Mouse (Mus musculus) ZHBTc4 (cell line): Measurements from ENCODE around the gene Kif1a.
A peak's percentile ranks its signal among the peaks of the same experiment; 100 is the strongest.

ENCODE experiments used
- DNase-seq: peaks from one replicate; pipeline ENCODE4 v3.0.0-alpha.2; 2011; ENCODE audit warnings: low read depth, low spot score

The Kif1a gene

DNA sequence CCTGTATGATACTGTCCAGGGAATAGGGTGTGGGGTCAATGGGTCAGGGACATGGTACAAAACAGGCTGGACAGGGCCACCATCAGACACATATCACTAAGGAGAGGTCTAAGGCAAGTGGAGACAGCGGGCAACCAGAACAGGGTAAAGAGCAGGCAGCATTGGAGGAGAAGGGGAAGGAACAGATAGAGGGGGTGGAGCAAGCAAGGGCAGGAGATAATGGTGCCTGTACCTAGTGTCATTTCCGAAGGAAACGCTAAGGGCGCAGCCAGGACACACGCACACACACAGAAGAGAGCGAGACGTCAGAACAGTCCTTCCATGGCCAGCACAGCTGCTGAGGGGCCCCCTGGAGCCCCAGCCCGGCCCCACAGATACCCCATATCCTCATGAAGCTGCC is 75.2 kb downstream of the Kif1a start:
- no peak for DNase-seq

- no peak for DNase-seq
These were observed 81.1 kb downstream of the Kif1a start for GRCm38 (mm10) chr1:93020602-93021001.

GRCm38 (mm10) chr1:93018716-93019115 is 83.0 kb downstream of the Kif1a start:
- DNase-seq = no peak

- no peak for DNase-seq
These were observed 86.6 kb downstream of the Kif1a start for GRCm38 (mm10) chr1:93015136-93015535.

- DNase-seq = peak; percentile 75
These were observed 87.3 kb downstream of the Kif1a start for GRCm38 (mm10) chr1:93014460-93014859.

DNA sequence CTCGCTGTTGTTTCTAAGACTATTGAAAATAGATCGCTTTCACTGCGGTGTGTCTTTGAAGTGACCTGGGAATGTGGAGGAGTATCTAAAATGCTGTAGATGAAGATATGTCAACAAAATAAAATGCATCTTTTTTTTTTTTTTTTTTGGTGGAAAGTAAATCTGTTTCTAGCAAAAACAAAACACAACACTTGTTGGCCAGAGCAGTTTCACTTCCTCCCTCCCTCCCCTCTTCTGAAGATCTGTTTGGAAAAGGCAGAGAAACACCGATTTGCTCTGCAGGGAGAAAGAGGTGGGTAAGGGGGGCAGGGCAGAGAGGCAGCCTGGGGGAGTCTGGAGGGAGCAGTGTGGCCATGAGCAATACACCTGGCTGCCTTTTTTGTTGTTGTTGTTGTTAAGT is 88.4 kb downstream of the Kif1a start:
- no peak for DNase-seq

DNA sequence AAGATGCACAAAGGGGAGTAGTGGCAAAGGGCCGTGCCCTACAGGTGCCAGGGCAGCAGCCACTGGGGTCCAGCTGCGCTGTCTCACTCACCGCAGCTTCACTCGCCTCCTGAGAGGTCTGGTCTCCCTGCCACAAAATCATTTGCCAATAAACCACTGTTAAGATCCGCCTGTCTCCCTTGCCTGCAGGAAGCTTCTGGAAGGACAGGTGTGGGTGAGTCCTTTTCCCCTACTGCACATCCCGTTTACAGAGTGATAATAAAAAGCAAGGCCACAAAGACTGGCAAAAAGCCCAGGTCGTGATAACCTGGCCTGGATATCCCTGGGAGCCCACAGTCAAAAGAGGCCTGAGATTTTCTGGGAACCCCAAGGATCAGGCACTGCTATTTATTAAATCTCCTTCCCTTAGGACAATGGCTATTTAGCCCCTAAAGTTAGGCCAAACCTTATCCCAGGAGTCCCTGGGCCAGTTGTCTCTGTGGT is 89.6 kb downstream of the Kif1a start:
- DNase-seq = no peak

DNA sequence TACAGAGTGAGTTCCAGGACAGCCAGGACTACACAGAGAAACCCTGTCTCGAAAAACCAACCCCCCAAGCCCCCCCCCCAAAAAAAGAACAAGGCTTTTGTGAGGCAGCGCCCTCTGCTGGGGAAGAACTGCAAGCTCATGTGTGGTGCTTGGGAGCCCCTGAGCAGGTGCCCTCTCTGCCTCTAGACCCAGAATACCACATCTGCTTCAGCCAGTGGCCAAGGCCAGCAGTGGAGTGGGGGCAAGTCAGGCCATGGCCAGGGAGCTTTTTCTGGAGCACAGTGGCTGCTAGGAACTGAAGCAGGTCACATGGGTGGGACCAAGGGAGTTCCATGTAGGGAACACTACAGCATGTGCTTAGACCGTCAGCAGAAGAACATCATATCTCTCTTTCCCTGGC is 91.0 kb downstream of the Kif1a start:
- DNase-seq = peak; percentile 21

DNA sequence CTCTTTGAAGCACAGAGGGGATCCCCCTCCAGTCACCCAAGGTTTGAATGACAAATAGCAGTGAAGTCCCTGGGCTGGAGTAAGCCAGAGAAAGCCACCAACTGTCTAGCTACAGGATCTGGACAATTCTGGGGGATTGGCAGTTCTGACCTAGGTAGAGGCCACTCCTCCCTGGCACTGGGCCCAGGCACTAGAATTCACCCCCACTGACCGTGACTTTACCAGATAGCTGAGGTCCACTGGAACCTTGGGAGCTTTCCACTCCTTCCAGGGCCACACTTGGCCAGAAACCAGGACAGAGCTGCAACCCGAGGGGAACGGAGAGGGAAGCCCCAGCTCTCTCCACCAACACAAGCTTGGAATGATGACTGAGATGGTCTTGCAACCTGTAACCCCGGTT is 92.6 kb downstream of the Kif1a start:
- DNase-seq = no peak

DNA sequence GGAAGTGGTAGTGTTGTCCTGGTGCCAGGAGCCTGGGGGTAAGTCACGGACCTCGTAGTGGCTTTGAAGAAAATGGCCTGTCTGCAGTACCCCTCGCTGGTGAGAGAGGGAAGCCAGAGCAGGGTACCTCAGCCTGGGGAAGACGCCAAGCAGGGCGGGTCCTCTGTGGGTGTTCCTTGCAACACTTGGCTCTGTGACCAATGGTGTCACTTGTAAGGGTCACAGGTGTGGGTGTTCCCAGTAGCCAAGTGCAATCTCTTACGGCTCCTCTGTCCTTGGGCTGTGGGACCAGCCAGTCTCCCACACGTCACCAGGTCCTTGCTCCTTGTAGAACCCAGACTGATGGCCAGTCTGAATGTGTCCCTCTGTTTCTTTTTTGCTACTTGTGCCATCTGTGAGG is 95.7 kb downstream of the Kif1a start, which contains the start of gene Aqp12:
TSS of gene Aqp12 (plus strand) at position 274 of the 400 bp plus-strand sequence.
- DNase-seq = no peak

DNA sequence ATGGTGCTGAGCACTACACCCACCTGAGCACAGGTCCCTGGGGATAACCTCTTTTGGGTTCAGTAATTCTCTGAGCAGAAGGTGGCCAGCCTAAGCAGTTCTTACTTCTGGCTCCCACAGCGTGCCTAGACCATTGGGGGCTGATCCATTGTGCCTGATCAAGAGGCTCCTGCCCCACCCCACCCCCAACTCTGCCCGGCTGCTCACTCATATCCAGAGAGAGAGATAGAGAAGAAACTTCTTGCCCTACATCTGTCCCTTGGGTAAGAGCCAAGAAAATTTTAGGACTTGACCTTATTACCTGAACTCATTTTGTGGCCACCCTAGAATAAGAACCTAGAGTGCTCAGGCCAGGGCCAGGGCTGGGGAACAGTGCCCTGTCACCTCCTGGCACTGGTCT is 108.9 kb downstream of the Kif1a start:
- DNase-seq = no peak

- DNase-seq = no peak
These were observed 109.4 kb downstream of the Kif1a start for GRCm38 (mm10) chr1:92992214-92992855.

DNA sequence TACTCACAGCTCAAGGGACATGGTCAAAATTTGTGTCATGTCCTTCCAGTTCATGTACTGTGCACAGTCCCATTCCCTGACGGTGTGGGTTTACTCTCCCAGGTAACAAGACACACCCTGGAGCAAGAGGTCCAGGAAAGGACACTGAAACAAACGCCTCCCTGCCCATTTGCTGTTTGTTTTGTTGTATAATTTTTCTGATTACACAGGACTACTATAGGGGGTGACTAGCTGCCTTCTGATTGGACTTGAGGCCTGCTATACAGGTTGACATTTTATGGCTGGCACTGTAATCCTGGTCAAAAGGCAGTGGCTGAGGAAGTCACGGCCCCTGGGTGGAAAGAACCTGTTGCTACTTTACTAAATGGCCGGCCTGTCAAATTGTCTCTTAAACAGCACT is 111.9 kb downstream of the Kif1a start:
- no peak for DNase-seq

GRCm38 (mm10) chr1:92988894-92989293 is 112.9 kb downstream of the Kif1a start:
- no peak for DNase-seq

DNA sequence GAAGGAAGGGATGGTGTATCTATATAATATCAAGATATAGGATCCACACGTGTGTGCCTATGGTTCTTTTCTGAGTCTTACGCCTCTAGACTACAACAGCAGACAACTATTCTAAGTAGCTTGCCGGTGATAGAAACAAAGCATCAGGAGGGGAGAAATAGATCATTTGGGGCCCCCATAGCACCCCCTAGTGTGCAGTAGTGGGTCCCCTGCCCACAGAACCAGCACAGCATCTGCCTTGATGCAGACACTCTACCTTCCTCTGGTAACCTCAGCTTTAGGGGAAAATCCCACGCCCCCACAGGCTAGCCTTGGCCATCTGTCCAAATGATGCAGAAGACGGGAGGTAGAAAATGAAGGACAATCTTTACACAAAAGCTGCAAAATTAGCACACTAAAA is 116.8 kb downstream of the Kif1a start:
- DNase-seq = no peak

- no peak for DNase-seq
These were observed 118.7 kb downstream of the Kif1a start for GRCm38 (mm10) chr1:92982931-92983605.

DNA sequence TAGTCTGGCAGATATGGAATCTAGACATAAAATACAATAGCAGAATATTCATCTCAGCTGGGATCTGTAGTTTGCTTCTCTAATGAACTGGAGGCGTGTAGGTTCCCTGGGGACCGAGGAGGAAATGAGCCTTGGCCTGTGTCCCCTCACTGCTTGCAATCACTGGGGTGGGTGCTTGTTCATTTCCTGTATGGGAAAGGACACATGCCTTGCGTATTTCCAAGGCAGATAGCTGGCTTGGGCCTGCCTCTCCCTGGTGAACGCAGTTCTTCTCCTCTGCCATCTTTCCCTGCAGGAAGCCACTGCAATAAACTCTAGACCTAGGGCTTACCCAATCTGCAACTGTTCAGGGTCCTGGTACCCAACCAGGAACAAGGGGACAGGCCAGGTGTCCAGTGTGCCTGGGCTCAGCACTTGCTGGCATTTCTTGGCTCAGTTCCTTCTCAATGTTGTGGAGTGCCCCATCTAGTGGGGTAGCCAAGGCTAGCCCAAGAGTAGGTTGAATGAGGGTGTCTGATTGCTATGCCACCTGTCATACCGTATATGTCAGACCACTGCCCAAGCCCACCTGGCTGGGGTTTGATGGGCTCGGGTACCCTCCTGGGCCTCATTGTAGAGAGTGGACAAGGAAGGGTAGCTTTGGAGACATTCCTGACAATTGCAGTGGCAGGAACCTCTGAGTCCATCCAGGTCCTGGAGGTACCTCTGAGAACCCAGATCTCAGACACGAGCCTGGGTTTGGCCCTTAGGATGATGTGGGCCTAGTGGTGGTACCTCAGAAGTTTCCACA is 120.5 kb downstream of the Kif1a start:
- DNase-seq = no peak

- peak; percentile 9 for DNase-seq
These were observed 122.6 kb downstream of the Kif1a start for GRCm38 (mm10) chr1:92979073-92979602.

- DNase-seq = peak; percentile 81
These were observed 123.1 kb downstream of the Kif1a start for GRCm38 (mm10) chr1:92978645-92979044.

DNA sequence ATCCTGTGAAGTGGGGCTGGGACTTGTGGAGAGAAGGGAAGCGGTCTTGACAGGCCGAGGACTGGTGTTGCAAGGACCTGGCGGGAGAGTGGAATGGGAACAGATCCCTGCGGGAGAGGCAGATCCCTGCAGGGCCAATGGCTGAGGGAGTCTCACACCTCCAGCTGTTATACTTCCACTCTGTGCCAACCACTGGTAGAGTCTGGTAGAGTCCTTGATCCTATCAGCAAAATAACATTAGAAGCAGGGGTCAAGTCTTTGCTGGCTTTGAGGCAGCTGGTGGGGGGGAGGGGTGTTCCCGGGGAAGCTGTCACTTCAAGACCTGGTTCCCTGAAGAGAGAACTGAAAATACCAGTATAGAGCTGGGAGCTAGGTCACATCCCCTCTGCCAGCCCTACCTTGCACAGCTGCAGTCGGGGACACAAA is 125.6 kb downstream of the Kif1a start:
- DNase-seq = no peak

GRCm38 (mm10) chr1:92972854-92973253 is 128.9 kb downstream of the Kif1a start:
- DNase-seq = no peak
